Mouse (Mus musculus) stomach, embryonic 14.5 days (tissue): ENCODE results near the gene Fam120c. TPM values are rescaled to one million over a fixed set of nuclear protein-coding genes. Genes with fewer than 3 reads are reported as not detected.
A peak's percentile ranks its signal among the peaks of the same experiment; 100 is the strongest.

Experiments
- ATAC-seq: fragments of 200-750 bp; cut with Nextera tagmentation; 2 replicates; pipeline ENCODE4 v1.8.0; 2017; ENCODE audit warnings: low read depth, moderate TSS enrichment; ENCODE audit not compliant: insufficient number of reproducible peaks, insufficient read depth, low FRiP score
- H3K27ac ChIP-seq: fragments of 300-500 bp; sonication (generic); 2 replicates; pipeline ENCODE4 v1.5.1; 2014; ENCODE audit warnings: mild to moderate bottlenecking, low read length, moderate library complexity, mixed read lengths
- H3K27me3 ChIP-seq: fragments of 300-500 bp; sonication (generic); 2 replicates; pipeline ENCODE4 v1.6.1; 2014; ENCODE audit warnings: low read length, control low read depth, mixed read lengths; ENCODE audit not compliant: control insufficient read depth, insufficient read depth
- H3K36me3 ChIP-seq: fragments of 300-500 bp; sonication (generic); 2 replicates; pipeline ENCODE4 v1.6.1; 2014; ENCODE audit warnings: mild to moderate bottlenecking, control low read depth, low read length, moderate library complexity, mixed read lengths; ENCODE audit not compliant: control insufficient read depth, insufficient read depth
- H3K4me1 ChIP-seq: fragments of 300-500 bp; sonication (generic); 2 replicates; pipeline ENCODE4 v1.6.1; 2014; ENCODE audit warnings: low read length, control low read depth, mixed read lengths; ENCODE audit not compliant: control insufficient read depth, insufficient read depth
- H3K4me2 ChIP-seq: fragments of 300-500 bp; sonication (generic); replicated peaks from 2 replicates; pipeline ENCODE4 v1.6.1; 2014; ENCODE audit warnings: low read depth, low read length, control low read depth
- H3K4me3 ChIP-seq: fragments of 300-500 bp; sonication (generic); 2 replicates; pipeline ENCODE4 v1.5.1; 2014; ENCODE audit warnings: low read depth, low read length, control low read depth
- H3K9ac ChIP-seq: fragments of 300-500 bp; sonication (generic); replicated peaks from 2 replicates; pipeline ENCODE4 v1.6.1; 2014; ENCODE audit warnings: low read depth, mild to moderate bottlenecking, control low read depth, low read length, moderate library complexity, mixed read lengths
- H3K9me3 ChIP-seq: fragments of 300-500 bp; sonication (generic); 2 replicates; pipeline ENCODE4 v1.6.1; 2016; ENCODE audit warnings: low read depth, low read length, control low read depth; ENCODE audit not compliant: control insufficient read depth
- WGBS: fragments of 180-500 bp; shearing (Covaris S2); extraction: QIAGEN DNeasy Blood & Tissue Kit; methylation state at CpG from one replicate; pipeline ENCODE4 v1.1.7; 2014; 5-methylcytosine and 5-hydroxymethylcytosine counted together
- polyA plus RNA-seq: library from polyadenylated mRNA; unstranded; fragments of >200 nt; fragmentation: Nextera tagmentation; extraction: Ambion mirVana; gene quantifications from 2 replicates; pipeline ENCODE4 v1.2.1, GENCODE M21; 2014

The Fam120c gene
- polyA plus RNA-seq, 1 experiment from 2014 or later = 4.7 TPM

GRCm38 (mm10) chrX:151509906-151510305 is 165.9 kb downstream of the Fam120c start:
- Histone ChIP-seq H3K4me1 (no peaks in the 10 kb centered on the region), H3K4me2 (no peak overlapping the region), H3K4me3 (no peak overlapping the region), H3K36me3 (no peaks in the 10 kb centered on the region), H3K9me3 (no peaks in the 10 kb centered on the region), H3K27me3 (no peaks in the 10 kb centered on the region), H3K9ac (no peak overlapping the region), H3K27ac (no peak overlapping the region)
- WGBS = 87% methylated on average over 1 of the region's 1 CpGs
- no peak for ATAC-seq

- no peak overlapping the region for H3K4me3 ChIP-seq
- H3K9ac ChIP-seq = no peak overlapping the region
- H3K4me1 ChIP-seq = no peaks in the 10 kb centered on the region
- H3K27me3 ChIP-seq = no peaks in the 10 kb centered on the region
- no peaks in the 10 kb centered on the region for H3K9me3 ChIP-seq
- 78% methylated on average over 3 of the region's 3 CpGs for WGBS
- no peak overlapping the region for H3K4me2 ChIP-seq
- ATAC-seq = no peak
- no peaks in the 10 kb centered on the region for H3K36me3 ChIP-seq
- no peak overlapping the region for H3K27ac ChIP-seq
Measured at GRCm38 (mm10) chrX:151513066-151513465, 169.1 kb downstream of the Fam120c start.

- Histone ChIP-seq H3K9me3 (no peaks in the 10 kb centered on the region), H3K4me3 (no peak overlapping the region), H3K4me2 (no peak overlapping the region), H3K9ac (no peak overlapping the region), H3K27me3 (no peaks in the 10 kb centered on the region), H3K27ac (no peak overlapping the region), H3K36me3 (no peaks in the 10 kb centered on the region), H3K4me1 (no peaks in the 10 kb centered on the region)
- no peak for ATAC-seq
- WGBS = 89% methylated on average over 2 of the region's 2 CpGs
Measured at GRCm38 (mm10) chrX:151513694-151514093, 169.7 kb downstream of the Fam120c start.

GRCm38 (mm10) chrX:151518181-151518580 is 174.2 kb downstream of the Fam120c start:
- H3K9me3 ChIP-seq = no peaks in the 10 kb centered on the region
- 37% methylated on average over 1 of the region's 1 CpGs for WGBS
- no peak overlapping the region for H3K9ac ChIP-seq
- no peak for ATAC-seq
- no peaks in the 10 kb centered on the region for H3K36me3 ChIP-seq
- no peak overlapping the region for H3K4me2 ChIP-seq
- H3K27me3 ChIP-seq = no peaks in the 10 kb centered on the region
- H3K27ac ChIP-seq = no peak overlapping the region
- H3K4me3 ChIP-seq = no peak overlapping the region
- no peaks in the 10 kb centered on the region for H3K4me1 ChIP-seq

GRCm38 (mm10) chrX:151520127-151520457 is 176.1 kb downstream of the Fam120c start:
- Histone ChIP-seq H3K4me3 (peak overlapping the region; percentile 51), H3K36me3 (no peaks in the 10 kb centered on the region), H3K4me2 (peak overlapping the region; percentile 23), H3K9me3 (no peaks in the 10 kb centered on the region), H3K27ac (peak overlapping the region; percentile 97), H3K9ac (peak overlapping the region; percentile 18; the same call in 1 of the 2 replicates), H3K4me1 (no peaks in the 10 kb centered on the region), H3K27me3 (no peaks in the 10 kb centered on the region)
- 14% methylated on average over 17 of the region's 17 CpGs for WGBS
- no peak for ATAC-seq

- H3K27ac ChIP-seq = peak within 1 kb of the TSS; percentile 97
- H3K27me3 ChIP-seq = no peaks in the 10 kb centered on the region
- H3K9me3 ChIP-seq = no peaks in the 10 kb centered on the region
- ATAC-seq = peak; percentile 95
- peak within 1 kb of the TSS; percentile 51 for H3K4me3 ChIP-seq
- 23% methylated on average over 68 of the region's 68 CpGs for WGBS
- H3K9ac ChIP-seq = peak within 1 kb of the TSS; percentile 57
- no peaks in the 10 kb centered on the region for H3K4me1 ChIP-seq
- no peaks in the 10 kb centered on the region for H3K36me3 ChIP-seq
- H3K4me2 ChIP-seq = peak within 1 kb of the TSS; percentile 55
Measured at GRCm38 (mm10) chrX:151520458-151521322, 176.7 kb downstream of the Fam120c start, which contains the start of gene Phf8. TSS of gene Phf8 (plus strand) at chrX:151520672.

Other genes starting within 250 kb of the Fam120c start
- gene Tsr2, start 247.6 kb upstream of the Fam120c start, polyA plus RNA-seq = 34.2 and 37.1 TPM in 2 replicates
- 3.7 and 4.8 TPM in 2 replicates for gene Wnk3, start 146.1 kb upstream of the Fam120c start, polyA plus RNA-seq
- 20.0 and 20.9 TPM in 2 replicates for gene Phf8, start 176.5 kb downstream of the Fam120c start, polyA plus RNA-seq